Mouse (Mus musculus) midbrain, postnatal 0 days (tissue): ENCODE data around the gene Rint1. TPM values are rescaled to one million over a fixed set of nuclear protein-coding genes. Genes with fewer than 3 reads are reported as not detected.
A peak's percentile ranks its signal among the peaks of the same experiment; 100 is the strongest.

ENCODE experiments used
- ATAC-seq: fragments of 200-750 bp; cut with Nextera tagmentation; 2 replicates; pipeline ENCODE4 v1.8.0; 2017; ENCODE audit warnings: moderate number of reproducible peaks, mild to moderate bottlenecking, moderate TSS enrichment, moderate library complexity; ENCODE audit not compliant: low FRiP score
- DNase-seq: peaks from one replicate; pipeline ENCODE4 v3.0.0-alpha.2; 2015; ENCODE audit warnings: low spot score
- H3K27ac ChIP-seq: fragments of 300-500 bp; sonication (generic); 2 replicates; pipeline ENCODE4 v1.5.1; 2014; ENCODE audit warnings: low read depth, mild to moderate bottlenecking, low read length, mixed read lengths
- H3K27me3 ChIP-seq: fragments of 300-500 bp; sonication (generic); 2 replicates; pipeline ENCODE4 v1.6.1; 2014; ENCODE audit warnings: low read length, control low read depth, mixed read lengths; ENCODE audit not compliant: insufficient read depth
- H3K36me3 ChIP-seq: fragments of 300-500 bp; sonication (generic); 2 replicates; pipeline ENCODE4 v1.6.1; 2014; ENCODE audit warnings: low read length, control low read depth, mixed read lengths; ENCODE audit not compliant: insufficient read depth
- H3K4me1 ChIP-seq: fragments of 300-500 bp; sonication (generic); 2 replicates; pipeline ENCODE4 v1.6.1; 2014; ENCODE audit warnings: mild to moderate bottlenecking, control low read depth, antibody characterized with exemption, low read length, mixed read lengths; ENCODE audit not compliant: insufficient read depth
- H3K4me2 ChIP-seq: fragments of 300-500 bp; sonication (generic); 2 replicates; pipeline ENCODE4 v1.6.1; 2014; ENCODE audit warnings: low read depth, mild to moderate bottlenecking, low read length, mixed read lengths; ENCODE audit not compliant: poor library complexity, severe bottlenecking
- H3K4me3 ChIP-seq: fragments of 300-500 bp; sonication (generic); 2 replicates; pipeline ENCODE4 v1.5.1; 2014; ENCODE audit warnings: low read depth, mild to moderate bottlenecking, low read length, moderate library complexity
- H3K9ac ChIP-seq: fragments of 300-500 bp; sonication (generic); replicated peaks from 2 replicates; pipeline ENCODE4 v1.6.1; 2014; ENCODE audit warnings: mild to moderate bottlenecking, low read length, moderate library complexity, mixed read lengths; ENCODE audit not compliant: poor library complexity, severe bottlenecking
- H3K9me3 ChIP-seq: fragments of 300-500 bp; sonication (generic); 2 replicates; pipeline ENCODE4 v1.6.1; 2016; ENCODE audit warnings: low read length, control low read depth
- CTCF ChIP-seq: IDR thresholded peaks from 2 replicates; pipeline ENCODE4 v1.5.1; 2016; ENCODE audit warnings: antibody characterized with exemption, mild to moderate bottlenecking
- WGBS: fragments of 180-500 bp; shearing (Covaris S2); extraction: QIAGEN DNeasy Blood & Tissue Kit; methylation state at CpG from one replicate; pipeline ENCODE4 v1.1.7; 2014; 5-methylcytosine and 5-hydroxymethylcytosine counted together
- polyA plus RNA-seq: library from polyadenylated mRNA; unstranded; fragments of >200 nt; fragmentation: Nextera tagmentation; extraction: Ambion mirVana; gene quantifications from 2 replicates; pipeline ENCODE4 v1.2.1, GENCODE M21; 2015
- total RNA-seq: library from RNA; depleted of rRNA; stranded (reverse); fragments of >200 nt; gene quantifications from 2 replicates; pipeline ENCODE4 v1.2.3, GENCODE M21; 2014

Rint1 gene
- total and polyA plus RNA-seq, 2 experiments from 2014 or later = 21.7 to 25.9 TPM

GRCm38 (mm10) chr5:23814841-23815240 is 27.3 kb downstream of the Rint1 start:
- Histone ChIP-seq H3K27me3 (no peaks in the 10 kb centered on the region), H3K36me3 (peaks cover 58% of the 10 kb centered on the region), H3K4me2 (no peak overlapping the region), H3K4me3 (no peak overlapping the region), H3K27ac (no peak overlapping the region), H3K9ac (no peak overlapping the region), H3K9me3 (no peaks in the 10 kb centered on the region), H3K4me1 (no peaks in the 10 kb centered on the region)
- DNase-seq (no peak), ATAC-seq (no peak)
- no peak for TF ChIP-seq CTCF
- WGBS = 38% methylated on average over 5 of the region's 5 CpGs

- Histone ChIP-seq H3K9me3 (no peaks in the 10 kb centered on the region), H3K4me2 (no peak overlapping the region), H3K36me3 (peaks cover 54% of the 10 kb centered on the region), H3K4me1 (no peaks in the 10 kb centered on the region), H3K27me3 (no peaks in the 10 kb centered on the region), H3K4me3 (no peak overlapping the region), H3K27ac (no peak overlapping the region), H3K9ac (no peak overlapping the region)
- TF ChIP-seq CTCF = no peak
- 94% methylated on average over 15 of the region's 15 CpGs for WGBS
- ATAC-seq (no peak), DNase-seq (no peak)
These were observed 29.2 kb downstream of the Rint1 start for GRCm38 (mm10) chr5:23816681-23817080.

- ATAC-seq (no peak), DNase-seq (no peak)
- no peak overlapping the region for H3K9ac ChIP-seq
- no peak overlapping the region for H3K4me3 ChIP-seq
- no peaks in the 10 kb centered on the region for H3K9me3 ChIP-seq
- WGBS = 71% methylated on average over 11 of the region's 11 CpGs
- peaks cover 15% of the 10 kb centered on the region for H3K36me3 ChIP-seq
- no peak for TF ChIP-seq CTCF
- no peak overlapping the region for H3K4me2 ChIP-seq
- H3K27me3 ChIP-seq = no peaks in the 10 kb centered on the region
- H3K4me1 ChIP-seq = no peaks in the 10 kb centered on the region
- H3K27ac ChIP-seq = no peak overlapping the region
These were observed 34.8 kb downstream of the Rint1 start for GRCm38 (mm10) chr5:23822306-23822705.

- Histone ChIP-seq H3K4me3 (no peak overlapping the region), H3K27ac (no peak overlapping the region), H3K36me3 (peaks cover 9% of the 10 kb centered on the region), H3K27me3 (no peaks in the 10 kb centered on the region), H3K4me1 (no peaks in the 10 kb centered on the region), H3K9me3 (no peaks in the 10 kb centered on the region), H3K9ac (no peak overlapping the region), H3K4me2 (no peak overlapping the region)
- no peak for TF ChIP-seq CTCF
- ATAC-seq (no peak), DNase-seq (no peak)
- 85% methylated on average over 8 of the region's 8 CpGs for WGBS
These were observed 36.7 kb downstream of the Rint1 start for GRCm38 (mm10) chr5:23824171-23824733.

GRCm38 (mm10) chr5:23826321-23827004 is 39.0 kb downstream of the Rint1 start:
- peak; percentile 66 for DNase-seq

More at GRCm38 (mm10) chr5:23826321-23827004, 39.0 kb downstream of the Rint1 start:
- ATAC-seq = peak; percentile 56; the same call in 1 of the 2 replicates
- Histone ChIP-seq H3K4me2 (no peak overlapping the region), H3K4me1 (no peaks in the 10 kb centered on the region), H3K9ac (no peak overlapping the region), H3K27me3 (no peaks in the 10 kb centered on the region), H3K27ac (no peak overlapping the region), H3K9me3 (no peaks in the 10 kb centered on the region), H3K4me3 (no peak overlapping the region), H3K36me3 (0 out of 2 replicates have a peak, but pooled peaks cover 2% of the 10 kb centered on the region)
- WGBS = 34% methylated on average over 11 of the region's 11 CpGs
- TF ChIP-seq CTCF = peak; percentile 75
